Mouse (Mus musculus): ENCODE measurements around the gene Slc15a3. TPM values are rescaled to one million over a fixed set of nuclear protein-coding genes. Genes with fewer than 3 reads are reported as not detected.

The Slc15a3 gene
- polyA plus RNA-seq, 1 experiment from 2014 or later, result 1.3 TPM

GRCm38 (mm10) chr19:10904927-10905727 is 65.6 kb downstream of the Slc15a3 start:
- H3K9ac ChIP-seq (ENCODE audit: low read depth, low read length), result no peak overlapping the region
- H3K9me3 ChIP-seq (ENCODE audit: control insufficient read depth, low read length), result no peaks in the 10 kb centered on the region
- peaks cover 69% of the 10 kb centered on the region for H3K36me3 ChIP-seq (ENCODE audit: control insufficient read depth, insufficient read depth, low read length)
- DNase-seq (ENCODE audit: low spot score), result peak; percentile 77
- H3K4me3 ChIP-seq (ENCODE audit: low read depth, low read length), result no peak overlapping the region
- peak; percentile 69; the same call in 1 of the 2 replicates for ATAC-seq (ENCODE audit: low read depth)
- peak overlapping the region; percentile 52; the same call in 1 of the 2 replicates for H3K27ac ChIP-seq (replicated peaks; ENCODE audit: low read depth, low read length)
- 65% methylated on average over 7 of the region's 7 CpGs for WGBS
- H3K27me3 ChIP-seq (replicated peaks; ENCODE audit: control insufficient read depth, insufficient read depth, low read length), result no peaks in the 10 kb centered on the region
- peaks cover 7% of the 10 kb centered on the region for H3K4me1 ChIP-seq (ENCODE audit: control insufficient read depth, insufficient read depth, low read length)
- H3K4me2 ChIP-seq (ENCODE audit: low read depth, low read length), result no peak overlapping the region

- H3K27me3 ChIP-seq (replicated peaks; ENCODE audit: control insufficient read depth, insufficient read depth, low read length), result no peaks in the 10 kb centered on the region
- whole genome bisulfite sequencing, result 76% methylated on average over 5 of the region's 5 CpGs
- no peaks in the 10 kb centered on the region for H3K9me3 ChIP-seq (ENCODE audit: control insufficient read depth, low read length)
- H3K4me2 ChIP-seq (ENCODE audit: low read depth, low read length), result no peak overlapping the region
- H3K4me1 ChIP-seq (ENCODE audit: control insufficient read depth, insufficient read depth, low read length), result peaks cover 7% of the 10 kb centered on the region
- no peak overlapping the region for H3K4me3 ChIP-seq (ENCODE audit: low read depth, low read length)
- no peak for ATAC-seq (ENCODE audit: low read depth)
- peaks cover 63% of the 10 kb centered on the region for H3K36me3 ChIP-seq (ENCODE audit: control insufficient read depth, insufficient read depth, low read length)
- DNase-seq (ENCODE audit: low spot score), result no peak
- no peak overlapping the region for H3K9ac ChIP-seq (ENCODE audit: low read depth, low read length)
- peak overlapping the region; percentile 52; the same call in 1 of the 2 replicates for H3K27ac ChIP-seq (replicated peaks; ENCODE audit: low read depth, low read length)
These were observed 66.1 kb downstream of the Slc15a3 start for GRCm38 (mm10) chr19:10905728-10906000.

GRCm38 (mm10) chr19:10907891-10908290 is 68.4 kb downstream of the Slc15a3 start:
- DNase-seq (ENCODE audit: low spot score), result peak; percentile 46
- H3K4me2 ChIP-seq (ENCODE audit: low read depth, low read length), result no peak overlapping the region
- no peak overlapping the region for H3K4me3 ChIP-seq (ENCODE audit: low read depth, low read length)
- no peak overlapping the region for H3K9ac ChIP-seq (ENCODE audit: low read depth, low read length)
- WGBS, result 51% methylated on average over 3 of the region's 3 CpGs
- no peaks in the 10 kb centered on the region for H3K9me3 ChIP-seq (ENCODE audit: control insufficient read depth, low read length)
- peaks cover 41% of the 10 kb centered on the region for H3K36me3 ChIP-seq (ENCODE audit: control insufficient read depth, insufficient read depth, low read length)
- no peak for ATAC-seq (ENCODE audit: low read depth)
- H3K27ac ChIP-seq (replicated peaks; ENCODE audit: low read depth, low read length), result no peak overlapping the region
- peaks cover 7% of the 10 kb centered on the region for H3K4me1 ChIP-seq (ENCODE audit: control insufficient read depth, insufficient read depth, low read length)
- no peaks in the 10 kb centered on the region for H3K27me3 ChIP-seq (replicated peaks; ENCODE audit: control insufficient read depth, insufficient read depth, low read length)

Other genes with a start within 250 kb of the Slc15a3 start
- 349 and 405 TPM in 2 replicates for gene Ddb1, start 234.4 kb upstream of the Slc15a3 start, polyA plus RNA-seq (2014; fragmentation: Nextera tagmentation; extraction: Ambion mirVana)
- 13.9 and 15.4 TPM in 2 replicates for gene Tkfc, start 234.1 kb upstream of the Slc15a3 start, polyA plus RNA-seq (2014; fragmentation: Nextera tagmentation; extraction: Ambion mirVana)
- gene Vwce, start 205.5 kb upstream of the Slc15a3 start, polyA plus RNA-seq (2014; fragmentation: Nextera tagmentation; extraction: Ambion mirVana), result 1.5 and 1.8 TPM in 2 replicates
- gene Pga5, start 161.7 kb upstream of the Slc15a3 start, polyA plus RNA-seq (2014; fragmentation: Nextera tagmentation; extraction: Ambion mirVana), result 0.14 TPM in 1 of 2 replicates, not detected in the other
- 34.8 and 35.9 TPM in 2 replicates for gene Vps37c, start 151.0 kb upstream of the Slc15a3 start, polyA plus RNA-seq (2014; fragmentation: Nextera tagmentation; extraction: Ambion mirVana)
- 0.58 and 0.78 TPM in 2 replicates for gene Cd5, start 100.7 kb upstream of the Slc15a3 start, polyA plus RNA-seq (2014; fragmentation: Nextera tagmentation; extraction: Ambion mirVana)
- 0.07 TPM in 1 of 2 replicates, not detected in the other for gene Cd6, start 9.7 kb upstream of the Slc15a3 start, polyA plus RNA-seq (2014; fragmentation: Nextera tagmentation; extraction: Ambion mirVana)
- 58.5 and 67.8 TPM in 2 replicates for gene Tmem132a, start 30.2 kb downstream of the Slc15a3 start, polyA plus RNA-seq (2014; fragmentation: Nextera tagmentation; extraction: Ambion mirVana)
- gene Tmem109, start 42.3 kb downstream of the Slc15a3 start, polyA plus RNA-seq (2014; fragmentation: Nextera tagmentation; extraction: Ambion mirVana), result 131 and 137 TPM in 2 replicates
- 41.9 and 46.1 TPM in 2 replicates for gene Prpf19, start 55.5 kb downstream of the Slc15a3 start, polyA plus RNA-seq (2014; fragmentation: Nextera tagmentation; extraction: Ambion mirVana)
- 0.17 TPM in 1 of 2 replicates, not detected in the other for gene Zp1, start 80.9 kb downstream of the Slc15a3 start, polyA plus RNA-seq (2014; fragmentation: Nextera tagmentation; extraction: Ambion mirVana)
- 0.08 and 0.20 TPM in 2 replicates for gene Ptgdr2, start 97.4 kb downstream of the Slc15a3 start, polyA plus RNA-seq (2014; fragmentation: Nextera tagmentation; extraction: Ambion mirVana)
- 22.4 and 25.2 TPM in 2 replicates for gene Ccdc86, start 109.5 kb downstream of the Slc15a3 start, polyA plus RNA-seq (2014; fragmentation: Nextera tagmentation; extraction: Ambion mirVana)
- gene Ms4a10, start 134.9 kb downstream of the Slc15a3 start, polyA plus RNA-seq (2014; fragmentation: Nextera tagmentation; extraction: Ambion mirVana), result 0.53 and 0.89 TPM in 2 replicates
- not detected in 2 replicates for gene Ms4a15, start 153.5 kb downstream of the Slc15a3 start, polyA plus RNA-seq (2014; fragmentation: Nextera tagmentation; extraction: Ambion mirVana)
- gene Ms4a18, start 178.3 kb downstream of the Slc15a3 start, polyA plus RNA-seq (2014; fragmentation: Nextera tagmentation; extraction: Ambion mirVana), result not detected in 2 replicates
- gene Ms4a8a, start 241.4 kb downstream of the Slc15a3 start, polyA plus RNA-seq (2014; fragmentation: Nextera tagmentation; extraction: Ambion mirVana), result not detected in 2 replicates

Data from embryonic facial prominence, embryonic 14.5 days (tissue).